In the genomic region with DNA sequence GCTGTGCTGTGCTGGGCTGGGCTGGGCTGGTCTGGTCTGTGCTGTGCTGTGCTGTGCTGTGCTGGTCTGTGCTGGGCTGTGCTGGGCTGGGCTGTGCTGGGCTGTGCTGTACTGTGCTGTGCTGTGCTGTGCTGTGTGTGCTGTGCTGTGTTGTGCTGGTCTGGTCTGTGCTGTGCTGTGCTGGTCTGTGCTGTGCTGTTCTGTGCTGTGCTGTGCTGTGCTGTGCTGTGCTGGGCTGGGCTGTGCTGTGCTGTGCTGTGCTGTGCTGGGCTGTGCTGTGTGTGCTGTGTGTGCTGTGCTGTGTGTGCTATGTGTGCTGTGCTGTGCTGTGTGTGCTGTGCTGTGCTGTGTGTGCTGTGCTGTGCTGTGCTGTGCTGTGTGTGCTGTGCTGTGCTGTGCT, we compare ENCODE assay signal across 5 mouse cellular contexts.
DNase-seq lines count a peak whose midpoint lies in the region; ATAC-seq and TF ChIP-seq lines count a peak whose summit lies in the region.
"Not testable (repeated sequence)": the region's sequence is repeated elsewhere in the genome, so short reads cannot be mapped to it uniquely, and the experiment has no call there.

No protein-coding gene starts in this region.

- not testable (repeated sequence) for TF ChIP-seq POLR2A in ES-Bruce4 (IDR thresholded peaks at IDR 0.05; ENCODE audit: insufficient read depth, low read length)

- intact Hi-C loops in gastrocnemius, adult 2 months (cut with DNase I): not testable (repeated sequence)

- not testable (repeated sequence) for TF ChIP-seq CTCF in ES-Bruce4 (IDR thresholded peaks at IDR 0.05; ENCODE audit: low read depth, low read length); gastrocnemius, adult 2 months (IDR thresholded peaks at IDR 0.05)

- H3K27me3 ChIP-seq in ES-Bruce4 (ENCODE audit: control insufficient read depth, insufficient read depth, low read length, poor library complexity, severe bottlenecking): not testable (repeated sequence)

- peak; percentile 73; the same call in 1 of the 2 replicates for ATAC-seq in erythroid progenitor cell, adult 5-6 weeks (replicated peaks; ENCODE audit: low FRiP score, poor library complexity, severe bottlenecking)
- ATAC-seq in monocyte, adult 5-6 weeks (replicated peaks; ENCODE audit: insufficient number of reproducible peaks, low FRiP score, low TSS enrichment, poor library complexity, severe bottlenecking): 0 out of 2 replicates have a peak, but pooled peaks have one; percentile 63
- 0 out of 2 replicates have a peak, but pooled peaks have one; percentile 39 for ATAC-seq in neutrophil, adult 5-6 weeks (ENCODE audit: extremely low read depth, insufficient number of reproducible peaks, low FRiP score, poor library complexity, severe bottlenecking)

- peak; percentile 4 for DNase-seq in gastrocnemius, adult 2 months

- 0 out of 2 replicates have a peak overlapping the region, but pooled peaks have one; percentile 1 for H3K27ac ChIP-seq in ES-Bruce4 (ENCODE audit: insufficient read depth, low read length)
- H3K27ac ChIP-seq in gastrocnemius, adult 2 months: not testable (repeated sequence)

- not testable (repeated sequence) for H3K4me3 ChIP-seq in ES-Bruce4 (ENCODE audit: low read depth, low read length); gastrocnemius, adult 2 months

- not testable (repeated sequence) for H3K9ac ChIP-seq in ES-Bruce4 (ENCODE audit: low read depth, poor library complexity, severe bottlenecking)

- H3K36me3 ChIP-seq in ES-Bruce4 (ENCODE audit: control insufficient read depth, insufficient read depth, low read length, poor library complexity, severe bottlenecking): not testable (repeated sequence)

- H3K9me3 ChIP-seq in ES-Bruce4 (replicated peaks; ENCODE audit: control insufficient read depth, insufficient read depth, low read length, poor library complexity, severe bottlenecking): not testable (repeated sequence)

- H3K4me1 ChIP-seq in ES-Bruce4 (ENCODE audit: control insufficient read depth, insufficient read depth, low read length): not testable (repeated sequence)

- not testable (repeated sequence) for TF ChIP-seq EP300 in ES-Bruce4 (IDR thresholded peaks at IDR 0.05; ENCODE audit: insufficient read depth, low read depth, low read length)
